Mouse (Mus musculus) embryonic facial prominence, embryonic 12.5 days (tissue): ENCODE measurements around the gene Cdkal1. TPM values are rescaled to one million over a fixed set of nuclear protein-coding genes. Genes with fewer than 3 reads are reported as not detected.

ENCODE experiments used
- ATAC-seq: fragments of 200-750 bp; cut with Nextera tagmentation; 2 replicates; pipeline ENCODE4 v1.8.0; 2017; ENCODE audit not compliant: insufficient number of reproducible peaks, insufficient read depth, low FRiP score, low TSS enrichment
- H3K27ac ChIP-seq: fragments of 300-500 bp; sonication (generic); 2 replicates; pipeline ENCODE4 v1.5.1; 2016; ENCODE audit warnings: mild to moderate bottlenecking
- H3K27me3 ChIP-seq: fragments of 300-500 bp; sonication (generic); 2 replicates; pipeline ENCODE4 v1.6.1; 2016; ENCODE audit warnings: mild to moderate bottlenecking, moderate library complexity
- H3K36me3 ChIP-seq: fragments of 300-500 bp; sonication (generic); 2 replicates; pipeline ENCODE4 v1.6.1; 2016; ENCODE audit warnings: mild to moderate bottlenecking
- H3K4me1 ChIP-seq: fragments of 300-500 bp; sonication (generic); 2 replicates; pipeline ENCODE4 v1.6.1; 2016
- H3K4me2 ChIP-seq: fragments of 300-500 bp; sonication (generic); replicated peaks from 2 replicates; pipeline ENCODE4 v1.6.1; 2016; ENCODE audit warnings: mild to moderate bottlenecking, moderate library complexity
- H3K4me3 ChIP-seq: fragments of 300-500 bp; sonication (generic); 2 replicates; pipeline ENCODE4 v1.5.1; 2016; ENCODE audit warnings: mild to moderate bottlenecking
- H3K9ac ChIP-seq: fragments of 300-500 bp; sonication (generic); 2 replicates; pipeline ENCODE4 v1.6.1; 2016; ENCODE audit warnings: mild to moderate bottlenecking, moderate library complexity
- H3K9me3 ChIP-seq: fragments of 300-500 bp; sonication (generic); 2 replicates; pipeline ENCODE4 v1.6.1; 2016; ENCODE audit warnings: mild to moderate bottlenecking, moderate library complexity
- WGBS: fragments of 180-500 bp; shearing (Covaris S2); methylation state at CpG from one replicate; pipeline ENCODE4 v1.1.7; 2016; 5-methylcytosine and 5-hydroxymethylcytosine counted together
- polyA plus RNA-seq: library from polyadenylated mRNA; unstranded; fragments of >200 nt; fragmentation: Nextera tagmentation; extraction: Ambion mirVana; gene quantifications from 2 replicates; pipeline ENCODE4 v1.2.1, GENCODE M21; 2016

Cdkal1 gene
- polyA plus RNA-seq, 1 experiment from 2014 or later = 42.7 TPM

DNA sequence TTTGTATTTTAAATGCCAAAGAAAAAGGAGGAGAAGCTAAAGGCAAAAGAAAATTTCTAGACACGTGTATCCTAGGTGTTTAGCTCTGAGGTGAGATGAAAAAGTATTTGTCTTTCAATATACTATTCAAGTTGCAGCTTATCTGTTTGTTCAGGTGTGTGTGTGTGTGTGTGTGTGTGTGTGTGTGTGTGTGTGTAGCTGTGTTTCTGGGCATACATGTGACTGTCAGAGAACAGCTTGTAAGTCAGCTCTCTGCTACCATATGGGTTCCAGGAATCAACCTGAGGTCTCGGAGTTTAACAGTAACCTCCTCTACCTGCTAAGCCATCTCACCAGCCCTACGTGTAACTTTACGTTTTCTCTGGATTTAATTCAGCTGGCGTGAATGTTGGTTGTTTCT is 76.0 kb downstream of the Cdkal1 start:
- H3K4me1 ChIP-seq = peaks cover 21% of the 10 kb centered on the region
- H3K4me3 ChIP-seq = no peak overlapping the region
- no peaks in the 10 kb centered on the region for H3K27me3 ChIP-seq
- WGBS = 83% methylated on average over 5 of the region's 5 CpGs
- no peak overlapping the region for H3K9ac ChIP-seq
- H3K36me3 ChIP-seq = no peaks in the 10 kb centered on the region
- H3K4me2 ChIP-seq = no peak overlapping the region
- H3K27ac ChIP-seq = no peak overlapping the region
- no peaks in the 10 kb centered on the region for H3K9me3 ChIP-seq
- no peak for ATAC-seq

DNA sequence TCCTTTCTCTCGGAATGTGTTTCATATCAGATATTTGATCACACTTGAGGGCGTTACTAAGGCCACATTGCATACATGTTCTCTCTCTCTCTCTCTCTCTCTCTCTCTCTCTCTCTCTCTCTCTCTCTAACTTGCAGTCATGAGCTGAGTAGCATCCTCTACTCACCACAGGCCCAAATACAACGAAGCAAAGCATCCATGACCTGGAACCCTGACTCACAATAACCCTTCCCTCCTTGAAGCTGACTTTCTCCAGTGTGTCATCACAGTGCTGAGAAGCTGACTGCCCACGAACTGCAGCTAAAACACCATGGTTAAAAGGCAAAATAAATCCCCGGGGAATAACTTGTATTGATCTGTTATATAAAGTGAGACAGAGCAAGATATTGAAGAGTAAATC is 76.4 kb downstream of the Cdkal1 start:
- Histone ChIP-seq H3K4me2 (no peak overlapping the region), H3K9ac (no peak overlapping the region), H3K27ac (no peak overlapping the region), H3K4me3 (no peak overlapping the region), H3K27me3 (no peaks in the 10 kb centered on the region), H3K9me3 (no peaks in the 10 kb centered on the region), H3K36me3 (no peaks in the 10 kb centered on the region), H3K4me1 (peaks cover 21% of the 10 kb centered on the region)
- ATAC-seq = no peak
- 65% methylated on average over 5 of the region's 5 CpGs for WGBS

DNA sequence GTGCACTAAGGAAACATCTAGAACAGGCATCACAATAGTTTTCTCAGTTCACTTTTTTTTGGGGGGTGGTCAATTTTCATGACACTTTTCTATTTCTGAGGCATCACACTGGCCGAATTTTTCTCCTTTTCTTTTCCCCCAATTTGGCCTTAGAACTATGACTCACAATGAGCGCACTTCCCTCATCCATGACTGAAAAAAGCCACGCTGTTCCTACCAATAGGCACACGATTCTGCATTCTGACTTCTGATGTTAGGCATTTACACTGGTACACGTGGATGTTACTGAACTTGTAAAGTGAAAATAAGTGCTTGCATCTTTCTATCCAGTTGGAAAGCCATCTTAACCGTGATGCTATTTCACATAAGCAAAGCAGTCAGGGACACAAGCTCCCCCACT is 77.3 kb downstream of the Cdkal1 start:
- Histone ChIP-seq H3K4me3 (no peak overlapping the region), H3K4me1 (peaks cover 29% of the 10 kb centered on the region), H3K9ac (no peak overlapping the region), H3K9me3 (no peaks in the 10 kb centered on the region), H3K27me3 (no peaks in the 10 kb centered on the region), H3K4me2 (no peak overlapping the region), H3K36me3 (no peaks in the 10 kb centered on the region), H3K27ac (no peak overlapping the region)
- 89% methylated on average over 6 of the region's 6 CpGs for WGBS
- ATAC-seq = no peak

DNA sequence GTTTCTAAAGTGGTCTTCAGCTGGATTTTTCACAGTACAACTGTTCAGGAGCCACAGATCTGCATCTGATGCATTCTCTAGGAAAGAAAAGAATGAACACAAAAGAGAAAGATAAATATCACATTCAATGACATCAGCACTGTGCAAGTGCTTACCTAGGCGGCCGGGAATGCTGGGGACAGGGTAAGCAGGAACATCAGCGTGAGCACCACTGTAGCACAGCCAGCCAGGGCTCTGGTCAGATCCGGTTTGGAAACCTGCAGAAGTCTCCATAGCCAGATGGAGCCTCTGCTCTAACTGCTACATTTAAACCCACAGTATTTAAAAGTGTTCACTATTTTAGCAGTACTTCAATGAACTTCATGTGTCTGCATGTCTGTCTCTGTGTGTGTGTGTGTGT is 78.2 kb downstream of the Cdkal1 start:
- no peaks in the 10 kb centered on the region for H3K9me3 ChIP-seq
- 84% methylated on average over 4 of the region's 4 CpGs for WGBS
- H3K27me3 ChIP-seq = no peaks in the 10 kb centered on the region
- peaks cover 34% of the 10 kb centered on the region for H3K4me1 ChIP-seq
- no peak for ATAC-seq
- H3K4me3 ChIP-seq = no peak overlapping the region
- no peaks in the 10 kb centered on the region for H3K36me3 ChIP-seq
- no peak overlapping the region for H3K27ac ChIP-seq
- no peak overlapping the region for H3K4me2 ChIP-seq
- H3K9ac ChIP-seq = no peak overlapping the region

DNA sequence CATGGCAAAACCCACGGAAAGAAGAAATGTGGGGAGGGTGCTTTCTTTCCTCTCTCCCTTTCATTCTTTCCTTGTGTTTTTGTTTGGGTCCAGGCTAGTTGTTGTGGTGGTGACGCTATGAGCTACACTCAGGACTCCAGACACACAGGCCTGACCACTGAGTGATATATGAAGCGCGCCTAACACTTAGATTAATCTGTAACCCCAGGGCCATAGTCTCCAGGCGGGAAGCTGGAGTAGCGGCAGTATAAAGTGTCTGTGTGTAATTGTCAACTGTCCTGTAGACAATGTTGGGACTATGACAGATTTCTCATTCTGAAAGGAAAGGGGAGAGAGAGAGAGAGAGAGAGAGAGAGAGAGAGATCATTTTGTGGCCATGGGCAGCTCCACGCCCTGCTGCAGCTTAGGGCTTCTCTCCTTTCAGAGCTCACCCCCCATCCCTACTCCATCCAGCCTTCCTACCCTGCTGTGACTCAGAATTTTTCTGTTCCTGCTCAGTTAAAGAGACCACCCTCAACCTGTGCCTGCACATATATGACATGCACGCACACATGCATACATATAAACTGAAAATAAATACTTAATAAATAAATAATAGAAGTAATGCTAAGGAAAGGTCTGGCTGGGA is 79.8 kb downstream of the Cdkal1 start:
- H3K4me1 ChIP-seq = peaks cover 30% of the 10 kb centered on the region
- H3K27ac ChIP-seq = no peak overlapping the region; the same call in 1 of the 2 replicates
- ATAC-seq = no peak
- no peaks in the 10 kb centered on the region for H3K36me3 ChIP-seq
- H3K4me3 ChIP-seq = no peak overlapping the region
- WGBS = 49% methylated on average over 8 of the region's 8 CpGs
- H3K27me3 ChIP-seq = no peaks in the 10 kb centered on the region
- no peak overlapping the region for H3K4me2 ChIP-seq
- no peak overlapping the region for H3K9ac ChIP-seq
- H3K9me3 ChIP-seq = no peaks in the 10 kb centered on the region

DNA sequence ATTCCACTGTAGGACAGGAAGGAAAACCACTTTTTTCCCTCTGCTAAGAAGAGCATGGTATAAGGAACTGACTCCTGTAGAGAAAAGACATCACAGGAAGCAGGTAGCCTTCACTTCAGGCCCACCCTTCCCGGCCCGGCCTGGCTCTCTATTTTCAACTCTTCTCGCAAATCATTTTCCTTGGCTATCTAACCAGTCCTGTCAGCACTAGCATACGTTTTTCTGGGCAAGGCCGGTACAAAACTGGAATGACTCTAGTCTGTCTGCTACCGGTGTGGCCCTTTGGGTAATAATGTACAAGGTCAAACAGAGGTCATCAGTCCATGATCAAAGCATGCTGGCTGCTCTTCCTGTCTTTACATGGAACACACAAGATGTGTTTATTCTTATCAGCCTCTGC is 81.9 kb downstream of the Cdkal1 start:
- ATAC-seq = no peak
- 27% methylated on average over 6 of the region's 6 CpGs for WGBS
- Histone ChIP-seq H3K27ac (no peak overlapping the region; the same call in 1 of the 2 replicates), H3K9ac (no peak overlapping the region), H3K9me3 (no peaks in the 10 kb centered on the region), H3K4me1 (peaks cover 45% of the 10 kb centered on the region), H3K4me3 (no peak overlapping the region), H3K27me3 (no peaks in the 10 kb centered on the region), H3K4me2 (no peak overlapping the region), H3K36me3 (no peaks in the 10 kb centered on the region)

DNA sequence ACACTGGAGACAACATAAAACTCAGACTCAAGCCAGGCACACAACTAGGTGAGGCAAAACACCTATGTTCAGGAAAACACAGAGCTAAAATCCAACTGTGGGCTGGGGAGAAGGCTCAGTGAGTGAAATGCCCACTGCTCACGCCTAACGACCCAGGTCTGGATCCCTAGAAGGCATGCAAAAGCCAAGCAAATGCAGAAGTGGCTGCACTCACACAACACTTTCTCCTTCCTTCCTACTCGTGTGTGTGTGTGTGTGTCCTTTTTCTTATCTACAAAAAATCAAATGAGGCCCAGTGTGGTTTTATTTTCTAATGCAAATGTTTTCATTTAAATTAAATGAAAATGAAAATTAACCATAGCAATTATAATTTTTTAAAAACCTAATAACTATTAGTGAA is 82.5 kb downstream of the Cdkal1 start:
- Histone ChIP-seq H3K9me3 (no peaks in the 10 kb centered on the region), H3K36me3 (no peaks in the 10 kb centered on the region), H3K4me1 (peaks cover 45% of the 10 kb centered on the region), H3K4me2 (no peak overlapping the region), H3K27me3 (no peaks in the 10 kb centered on the region), H3K4me3 (no peak overlapping the region), H3K27ac (no peak overlapping the region), H3K9ac (no peak overlapping the region)
- 58% methylated on average over 3 of the region's 3 CpGs for WGBS
- no peak for ATAC-seq

DNA sequence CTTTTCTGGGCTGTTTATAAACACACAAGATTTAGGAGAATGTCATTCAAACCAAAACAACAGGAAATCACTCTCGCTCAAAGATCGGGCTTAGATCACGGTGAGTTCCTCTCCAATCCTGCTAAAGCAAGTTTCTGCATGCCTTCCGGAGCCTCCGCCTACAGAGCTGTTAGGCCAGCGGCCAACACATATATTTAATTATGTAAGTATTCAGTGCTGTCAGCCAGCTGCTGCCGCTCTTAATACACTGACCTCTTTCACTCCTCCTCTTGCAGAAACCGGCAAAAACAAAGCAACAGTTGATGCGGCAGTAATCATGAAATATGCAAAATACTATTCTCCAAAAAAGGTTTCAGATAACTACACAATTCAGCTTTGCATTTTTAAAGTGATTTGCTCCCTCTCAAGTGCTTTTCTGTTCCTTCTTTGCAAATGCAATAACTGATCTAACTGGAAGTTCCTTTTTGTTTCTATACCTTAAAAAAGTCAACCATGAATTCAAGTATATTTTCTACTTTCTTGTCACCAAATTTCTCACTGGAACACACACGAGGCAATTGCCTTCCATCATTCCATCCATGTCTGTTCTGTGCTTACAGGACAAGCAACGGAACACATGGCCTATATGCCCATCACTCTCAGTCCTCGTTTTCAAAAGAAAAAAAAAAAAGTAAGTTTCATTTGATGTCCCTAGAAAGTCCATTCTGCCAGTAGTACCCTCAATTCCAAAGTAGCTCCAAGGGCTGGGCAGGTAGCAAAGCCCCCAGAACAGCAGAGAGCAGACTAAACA is 85.6 kb downstream of the Cdkal1 start:
- H3K9me3 ChIP-seq = no peaks in the 10 kb centered on the region
- H3K27me3 ChIP-seq = no peaks in the 10 kb centered on the region
- WGBS = 17% methylated on average over 12 of the region's 12 CpGs
- ATAC-seq = 0 out of 2 replicates have a peak, but pooled peaks have one; percentile 64
- no peak overlapping the region for H3K4me2 ChIP-seq
- H3K36me3 ChIP-seq = no peaks in the 10 kb centered on the region
- no peak overlapping the region for H3K9ac ChIP-seq
- peaks cover 40% of the 10 kb centered on the region for H3K4me1 ChIP-seq
- H3K27ac ChIP-seq = peak overlapping the region; percentile 67
- no peak overlapping the region for H3K4me3 ChIP-seq

DNA sequence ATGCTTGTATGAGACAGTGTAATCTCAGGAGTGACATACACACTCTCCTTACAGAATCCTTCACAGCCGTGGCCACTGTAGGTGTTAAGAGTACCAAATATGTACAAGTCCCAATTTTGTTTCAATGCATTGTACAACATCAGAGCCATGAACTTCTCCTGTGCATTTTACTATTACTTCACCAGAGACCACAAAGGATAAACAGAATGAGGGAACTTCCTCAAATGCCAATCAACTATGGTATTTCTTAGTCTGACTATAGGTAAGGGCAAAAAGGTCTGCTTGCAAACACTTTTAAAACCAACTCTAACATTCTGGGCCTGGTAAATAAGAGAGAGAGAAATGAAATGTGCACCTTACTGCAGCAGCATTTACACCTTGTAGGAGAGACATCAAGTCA is 87.4 kb downstream of the Cdkal1 start:
- H3K27me3 ChIP-seq = no peaks in the 10 kb centered on the region
- H3K36me3 ChIP-seq = no peaks in the 10 kb centered on the region
- H3K4me2 ChIP-seq = no peak overlapping the region
- ATAC-seq = no peak
- no peak overlapping the region for H3K4me3 ChIP-seq
- H3K4me1 ChIP-seq = peaks cover 32% of the 10 kb centered on the region
- H3K27ac ChIP-seq = no peak overlapping the region
- no peak overlapping the region for H3K9ac ChIP-seq
- no peaks in the 10 kb centered on the region for H3K9me3 ChIP-seq
- WGBS = 47% methylated on average over 1 of the region's 1 CpGs

DNA sequence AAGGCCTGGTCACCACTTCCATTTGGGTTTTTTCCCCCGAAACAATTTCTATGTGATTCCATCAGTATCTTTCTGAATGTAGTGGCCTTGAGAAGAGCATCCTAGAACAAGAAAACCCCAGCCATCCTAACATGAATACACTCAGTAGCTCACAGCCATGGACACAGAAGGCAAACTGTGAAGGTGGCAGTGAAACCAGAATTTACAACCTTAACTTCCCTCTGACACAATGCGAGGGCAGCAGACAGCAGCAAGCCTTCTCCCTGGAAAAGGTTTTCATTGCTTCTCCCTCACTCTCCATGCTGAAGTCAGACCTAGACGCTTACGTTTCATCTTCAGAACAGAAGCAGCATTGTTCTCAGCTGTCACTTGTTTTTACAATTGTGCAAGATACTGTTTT is 87.9 kb downstream of the Cdkal1 start:
- H3K9me3 ChIP-seq = no peaks in the 10 kb centered on the region
- 51% methylated on average over 4 of the region's 4 CpGs for WGBS
- no peaks in the 10 kb centered on the region for H3K27me3 ChIP-seq
- no peak overlapping the region for H3K9ac ChIP-seq
- no peak for ATAC-seq
- H3K4me2 ChIP-seq = no peak overlapping the region
- no peak overlapping the region for H3K4me3 ChIP-seq
- 0 out of 2 replicates have a peak overlapping the region, but pooled peaks have one; percentile 23 for H3K27ac ChIP-seq
- no peaks in the 10 kb centered on the region for H3K36me3 ChIP-seq
- H3K4me1 ChIP-seq = peaks cover 28% of the 10 kb centered on the region

DNA sequence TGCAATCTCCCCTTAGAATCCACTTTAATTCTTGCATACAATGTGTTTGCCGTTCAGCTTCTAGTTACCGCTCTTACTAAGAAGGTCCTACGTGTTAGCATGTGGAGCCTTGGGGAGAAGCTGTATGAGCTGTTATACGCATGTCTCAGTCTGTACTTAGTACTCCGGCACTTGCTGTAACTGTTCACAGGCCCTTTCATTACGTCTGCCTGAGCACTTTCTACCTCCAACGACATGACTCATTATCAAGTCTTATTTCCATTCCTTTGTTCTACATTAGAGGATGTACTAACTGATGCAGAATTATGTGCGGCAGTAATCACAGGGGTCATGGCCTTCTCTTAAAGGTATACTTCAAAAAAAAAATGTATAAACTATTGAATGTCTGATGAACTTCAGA is 89.1 kb downstream of the Cdkal1 start:
- H3K27ac ChIP-seq = no peak overlapping the region

DNA sequence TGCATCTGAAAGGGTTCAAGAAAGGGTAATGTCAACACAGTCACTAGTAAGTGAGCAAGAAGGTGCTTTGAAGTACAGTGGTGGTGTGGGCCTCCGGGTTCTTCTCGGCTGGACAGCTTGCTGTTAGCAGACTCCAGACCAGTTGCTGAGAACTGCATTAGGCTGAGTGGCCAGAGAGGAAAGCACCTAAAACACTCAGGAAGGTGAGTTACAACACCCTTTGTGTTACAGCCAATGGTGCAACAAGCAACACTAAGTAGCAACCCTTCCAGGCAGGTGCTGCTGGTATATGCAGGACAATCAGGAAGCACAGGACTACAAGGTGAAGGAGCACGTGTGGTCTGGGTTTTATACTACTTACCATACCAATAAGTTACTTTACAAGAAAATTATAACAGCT is 90.2 kb downstream of the Cdkal1 start:
- Histone ChIP-seq H3K27me3 (no peaks in the 10 kb centered on the region), H3K9me3 (no peaks in the 10 kb centered on the region), H3K4me1 (peaks cover 28% of the 10 kb centered on the region), H3K36me3 (no peaks in the 10 kb centered on the region), H3K27ac (no peak overlapping the region), H3K4me3 (no peak overlapping the region), H3K4me2 (no peak overlapping the region), H3K9ac (no peak overlapping the region)
- WGBS = 71% methylated on average over 3 of the region's 3 CpGs
- no peak for ATAC-seq

More for the DNA sequence above, 89.1 kb downstream of the Cdkal1 start:
- H3K9ac ChIP-seq = no peak overlapping the region
- no peak overlapping the region for H3K4me2 ChIP-seq
- H3K36me3 ChIP-seq = no peaks in the 10 kb centered on the region
- no peak for ATAC-seq
- H3K4me3 ChIP-seq = no peak overlapping the region
- H3K27me3 ChIP-seq = no peaks in the 10 kb centered on the region
- 69% methylated on average over 8 of the region's 8 CpGs for WGBS
- H3K9me3 ChIP-seq = no peaks in the 10 kb centered on the region
- peaks cover 28% of the 10 kb centered on the region for H3K4me1 ChIP-seq
